Mouse (Mus musculus) adipose tissue, adult 10 weeks (tissue): ENCODE data around the gene Nap1l1. TPM values are rescaled to one million over a fixed set of nuclear protein-coding genes. Genes with fewer than 3 reads are reported as not detected.

Experiments used
- polyA plus RNA-seq: library from polyadenylated mRNA; stranded (reverse); fragments of 350-450 nt; fragmentation: Illumina TruSeq; extraction: RNeasy Lipid Tissue Mini Kit (QIAGEN cat#74804); gene quantifications from one replicate; pipeline ENCODE4 v1.2.3, GENCODE M21; 2014; ENCODE audit warnings: low read depth, low replicate concordance

Nap1l1 gene
- 174 TPM for polyA plus RNA-seq

GRCm38 (mm10) chr10:111472686-111473510, at the start of gene Nap1l1:
Gene Nap1l1, plus strand, starts transcription at chr10:111473223.

GRCm38 (mm10) chr10:111506101-111506925, 33.3 kb downstream of the Nap1l1 start, which contains the start of gene Phlda1:
Gene Phlda1, plus strand, starts transcription at chr10:111506286.

Other genes with a start within 250 kb of the Nap1l1 start
- 4.4 TPM for gene Bbs10, start 174.5 kb upstream of the Nap1l1 start, polyA plus RNA-seq
- gene Phlda1, start 33.1 kb downstream of the Nap1l1 start, polyA plus RNA-seq, result 54.9 TPM